Mouse (Mus musculus): ENCODE data around the gene Kcnk3. TPM values are rescaled to one million over a fixed set of nuclear protein-coding genes. Genes with fewer than 3 reads are reported as not detected.

Kcnk3 gene
- polyA plus RNA-seq, 1 experiment = 0.11 TPM

GRCm38 (mm10) chr5:30618376-30619003 lies 30.5 kb downstream of the Kcnk3 start:
- Histone ChIP-seq H3K4me2 (ENCODE audit: low read depth) (no peak overlapping the region), H3ac (ENCODE audit: control insufficient read depth, insufficient read length) (no peak overlapping the region), H3K27me3 (ENCODE audit: control insufficient read depth, insufficient read depth, insufficient read length) (peaks cover 61% of the 10 kb centered on the region), H3K79me2 (ENCODE audit: control insufficient read depth, insufficient read depth) (no peaks in the 10 kb centered on the region), H3K36me3 (ENCODE audit: control insufficient read depth, insufficient read depth) (no peaks in the 10 kb centered on the region), H3K4me3 (no peak overlapping the region)
- TF ChIP-seq TCF3 (IDR thresholded peaks at IDR 0.05; ENCODE audit: insufficient read length, low read depth) = no peak
- TF ChIP-seq POLR2A (IDR thresholded peaks at IDR 0.05; ENCODE audit: insufficient read length, low read depth) = no peak
- no peak for TF ChIP-seq MAX (IDR thresholded peaks at IDR 0.05; ENCODE audit: low read depth)
- no peak for TF ChIP-seq USF1 (IDR thresholded peaks at IDR 0.05; ENCODE audit: low read depth)
- no peak for TF ChIP-seq POLR2AphosphoS2 (IDR thresholded peaks at IDR 0.05; ENCODE audit: insufficient read length, low read depth)
- no peak for TF ChIP-seq MYOG (IDR thresholded peaks at IDR 0.05; ENCODE audit: control insufficient read depth in 1 of 3, insufficient read depth in 1 of 3, insufficient read length in 2 of 3, low read depth in 2 of 3)
- no peak for TF ChIP-seq E2F4 (IDR thresholded peaks at IDR 0.05; ENCODE audit: insufficient read depth)
- TF ChIP-seq CEBPB (IDR thresholded peaks at IDR 0.05; ENCODE audit: insufficient read depth, poor library complexity, severe bottlenecking) = no peak
- TF ChIP-seq SRF (IDR thresholded peaks at IDR 0.05; ENCODE audit: control insufficient read depth, insufficient read length, low read depth) = no peak
- TF ChIP-seq MYOD1 (IDR thresholded peaks at IDR 0.05; ENCODE audit: control insufficient read depth in 1 of 3, insufficient read length in 2 of 3, low read depth in 2 of 3) = no peak
- no peak for TF ChIP-seq TCF12 (IDR thresholded peaks at IDR 0.05; ENCODE audit: insufficient read depth, poor library complexity, severe bottlenecking)

DNA sequence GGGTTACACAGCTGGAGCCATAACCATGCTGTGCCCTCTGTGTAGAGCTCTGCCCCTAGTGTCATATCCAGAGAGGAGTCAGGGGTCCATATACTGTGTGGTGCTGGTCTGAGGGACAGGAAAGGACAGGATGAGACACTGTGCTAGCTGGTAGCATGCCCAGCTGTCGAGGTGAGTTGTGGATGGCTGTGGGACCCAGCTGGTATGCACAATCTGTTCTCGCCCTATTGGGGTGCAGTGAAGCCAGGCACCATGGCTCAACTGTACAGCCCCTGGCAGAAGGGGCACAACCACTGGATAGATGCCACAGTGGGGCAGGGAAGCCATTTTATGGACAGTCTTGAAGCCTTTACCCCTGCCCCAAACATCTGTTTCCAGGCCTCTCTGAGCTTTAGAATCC lies 31.2 kb downstream of the Kcnk3 start:
- Histone ChIP-seq H3ac (ENCODE audit: control insufficient read depth, insufficient read length) (no peak overlapping the region), H3K27me3 (ENCODE audit: control insufficient read depth, insufficient read depth, insufficient read length) (peaks cover 58% of the 10 kb centered on the region), H3K36me3 (ENCODE audit: control insufficient read depth, insufficient read depth) (no peaks in the 10 kb centered on the region), H3K4me3 (no peak overlapping the region), H3K79me2 (ENCODE audit: control insufficient read depth, insufficient read depth) (no peaks in the 10 kb centered on the region), H3K4me2 (ENCODE audit: low read depth) (no peak overlapping the region)
- no peak for TF ChIP-seq MYOD1 (IDR thresholded peaks at IDR 0.05; ENCODE audit: control insufficient read depth in 1 of 3, insufficient read length in 2 of 3, low read depth in 2 of 3)

DNA sequence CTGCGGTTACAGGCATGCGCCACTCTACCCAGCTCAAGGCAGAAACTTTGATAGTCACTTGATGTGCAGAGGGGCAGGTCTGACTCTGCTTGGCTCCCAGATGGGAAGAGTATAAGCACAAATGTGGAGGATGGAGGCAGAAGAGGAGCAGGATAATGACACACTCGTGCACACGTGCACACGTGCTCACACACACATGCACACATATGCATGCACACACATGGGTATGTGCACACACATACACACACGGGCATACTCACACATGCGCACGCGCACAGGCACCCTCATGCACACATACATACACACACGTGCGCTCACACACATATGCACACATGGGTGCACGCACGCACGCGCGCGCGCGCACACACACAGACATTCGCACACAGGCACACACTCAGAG lies 32.6 kb downstream of the Kcnk3 start:
- Histone ChIP-seq H3K36me3 (ENCODE audit: control insufficient read depth, insufficient read depth) (no peaks in the 10 kb centered on the region), H3K4me3 (no peak overlapping the region), H3ac (ENCODE audit: control insufficient read depth, insufficient read length) (no peak overlapping the region), H3K4me2 (ENCODE audit: low read depth) (no peak overlapping the region), H3K27me3 (ENCODE audit: control insufficient read depth, insufficient read depth, insufficient read length) (peaks cover 54% of the 10 kb centered on the region), H3K79me2 (ENCODE audit: control insufficient read depth, insufficient read depth) (no peaks in the 10 kb centered on the region)
- TF ChIP-seq SRF (IDR thresholded peaks at IDR 0.05; ENCODE audit: control insufficient read depth, insufficient read length, low read depth) (no peak), USF1 (IDR thresholded peaks at IDR 0.05; ENCODE audit: low read depth) (no peak), MAX (IDR thresholded peaks at IDR 0.05; ENCODE audit: low read depth) (no peak), MYOG (IDR thresholded peaks at IDR 0.05; ENCODE audit: control insufficient read depth in 1 of 3, insufficient read depth in 1 of 3, insufficient read length in 2 of 3, low read depth in 2 of 3) (no peak), POLR2AphosphoS2 (IDR thresholded peaks at IDR 0.05; ENCODE audit: insufficient read length, low read depth) (no peak)

GRCm38 (mm10) chr5:30621211-30621790 lies 33.3 kb downstream of the Kcnk3 start:
- Histone ChIP-seq H3K4me2 (ENCODE audit: low read depth) (no peak overlapping the region), H3K27me3 (ENCODE audit: control insufficient read depth, insufficient read depth, insufficient read length) (peaks cover 51% of the 10 kb centered on the region)
- TF ChIP-seq POLR2AphosphoS2 (IDR thresholded peaks at IDR 0.05; ENCODE audit: insufficient read length, low read depth) (no peak), USF1 (IDR thresholded peaks at IDR 0.05; ENCODE audit: low read depth) (no peak), REST (IDR thresholded peaks at IDR 0.05; ENCODE audit: insufficient read depth, insufficient read length) (no peak), E2F4 (IDR thresholded peaks at IDR 0.05; ENCODE audit: insufficient read depth) (no peak), POLR2A (IDR thresholded peaks at IDR 0.05; ENCODE audit: insufficient read length, low read depth) (no peak), MYOG (IDR thresholded peaks at IDR 0.05; ENCODE audit: control insufficient read depth in 1 of 3, insufficient read depth in 1 of 3, insufficient read length in 2 of 3, low read depth in 2 of 3) (no peak), TCF3 (IDR thresholded peaks at IDR 0.05; ENCODE audit: insufficient read length, low read depth) (no peak), TCF12 (IDR thresholded peaks at IDR 0.05; ENCODE audit: insufficient read depth, poor library complexity, severe bottlenecking) (no peak), MAX (IDR thresholded peaks at IDR 0.05; ENCODE audit: low read depth) (no peak), CEBPB (IDR thresholded peaks at IDR 0.05; ENCODE audit: insufficient read depth, poor library complexity, severe bottlenecking) (no peak), MYOD1 (IDR thresholded peaks at IDR 0.05; ENCODE audit: control insufficient read depth in 1 of 3, insufficient read length in 2 of 3, low read depth in 2 of 3) (no peak), SRF (IDR thresholded peaks at IDR 0.05; ENCODE audit: control insufficient read depth, insufficient read length, low read depth) (no peak)

GRCm38 (mm10) chr5:30621844-30622176 lies 33.8 kb downstream of the Kcnk3 start:
- Histone ChIP-seq H3K4me3 (no peak overlapping the region), H3ac (ENCODE audit: control insufficient read depth, insufficient read length) (no peak overlapping the region), H3K79me2 (ENCODE audit: control insufficient read depth, insufficient read depth) (no peaks in the 10 kb centered on the region), H3K4me2 (ENCODE audit: low read depth) (no peak overlapping the region), H3K27me3 (ENCODE audit: control insufficient read depth, insufficient read depth, insufficient read length) (peaks cover 49% of the 10 kb centered on the region), H3K36me3 (ENCODE audit: control insufficient read depth, insufficient read depth) (no peaks in the 10 kb centered on the region)
- TF ChIP-seq REST (IDR thresholded peaks at IDR 0.05; ENCODE audit: insufficient read depth, insufficient read length) (no peak), SRF (IDR thresholded peaks at IDR 0.05; ENCODE audit: control insufficient read depth, insufficient read length, low read depth) (no peak), E2F4 (IDR thresholded peaks at IDR 0.05; ENCODE audit: insufficient read depth) (no peak)

More at GRCm38 (mm10) chr5:30621211-30621790, 33.3 kb downstream of the Kcnk3 start:
- no peaks in the 10 kb centered on the region for H3K36me3 ChIP-seq (ENCODE audit: control insufficient read depth, insufficient read depth)
- no peak overlapping the region for H3K4me3 ChIP-seq
- H3K79me2 ChIP-seq (ENCODE audit: control insufficient read depth, insufficient read depth) = no peaks in the 10 kb centered on the region
- H3ac ChIP-seq (ENCODE audit: control insufficient read depth, insufficient read length) = no peak overlapping the region
